ENCODE assay signal across 27 mouse cellular contexts in the genomic region with DNA sequence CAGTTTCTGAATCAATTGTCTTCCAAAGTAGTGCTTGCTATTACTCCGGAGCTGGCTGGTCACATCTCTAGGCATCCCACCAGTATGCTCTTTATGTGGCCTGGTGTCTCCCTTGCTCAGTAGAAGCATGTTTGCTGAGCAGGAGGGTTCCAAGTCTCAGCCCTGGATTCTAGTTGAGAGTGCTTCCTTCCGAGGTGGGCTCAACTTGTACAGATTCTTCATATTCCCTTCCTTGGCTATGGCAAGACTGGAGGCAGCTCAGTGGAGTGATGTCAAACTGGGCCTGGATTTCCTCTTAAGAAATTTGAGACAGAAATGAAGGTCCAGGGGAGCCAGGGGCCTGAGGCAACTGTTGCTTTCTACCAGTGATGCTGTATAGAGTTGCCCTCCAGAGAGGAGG.
"Had no signal": no experiment of that assay in that cellular context is flagged by ENCODE, and none has a peak within 500 bp of the region (broad histone marks: within the 10 kb centered on the region; RNA-seq: fewer than 3 reads in every experiment).

No protein-coding gene starts in this region.

- DNase-seq: left cerebral cortex, postnatal 4 days; liver; liver, embryonic 13.5 days; liver, postnatal 0 days; lung, adult 18-20 months; lung, adult 2 months; lung, embryonic 14.5 days; lung, postnatal 10 days; lung, postnatal 14 days; lung, postnatal 4 days; midbrain, embryonic 14.5 days had no signal

- H3K27ac ChIP-seq: limb, embryonic 10.5 days; limb, embryonic 12.5 days; limb, embryonic 13.5 days; limb, embryonic 15.5 days; liver, embryonic 12.5 days; liver, embryonic 13.5 days; liver, embryonic 14.5 days; liver, embryonic 15.5 days; lung, embryonic 15.5 days; macrophage; midbrain, embryonic 10.5 days; midbrain, embryonic 12.5 days; midbrain, embryonic 13.5 days; midbrain, embryonic 15.5 days; neural tube, embryonic 12.5 days had no signal

- H3K36me3 ChIP-seq: limb, embryonic 10.5 days; limb, embryonic 12.5 days; limb, embryonic 13.5 days; limb, embryonic 15.5 days; liver, embryonic 12.5 days; liver, embryonic 13.5 days; liver, embryonic 15.5 days; lung, embryonic 15.5 days; midbrain, embryonic 10.5 days; midbrain, embryonic 12.5 days; midbrain, embryonic 13.5 days; midbrain, embryonic 15.5 days; neural tube, embryonic 12.5 days had no signal

- H3K4me1 ChIP-seq: limb, embryonic 10.5 days; liver, embryonic 12.5 days; liver, embryonic 13.5 days; liver, embryonic 15.5 days; midbrain, embryonic 10.5 days; midbrain, embryonic 12.5 days; midbrain, embryonic 13.5 days; midbrain, embryonic 15.5 days; neural tube, embryonic 12.5 days had no signal

- H3K9me3 ChIP-seq: limb, embryonic 10.5 days; limb, embryonic 12.5 days; limb, embryonic 13.5 days; limb, embryonic 15.5 days; liver, embryonic 12.5 days; liver, embryonic 13.5 days; liver, embryonic 15.5 days; lung, embryonic 15.5 days; megakaryocyte, embryonic 14.5 days; midbrain, embryonic 10.5 days; midbrain, embryonic 12.5 days; midbrain, embryonic 13.5 days; midbrain, embryonic 15.5 days; neural tube, embryonic 12.5 days had no signal

- H3K4me3 ChIP-seq: limb, embryonic 10.5 days; limb, embryonic 12.5 days; limb, embryonic 13.5 days; limb, embryonic 15.5 days; liver, embryonic 12.5 days; liver, embryonic 13.5 days; liver, embryonic 15.5 days; lung, embryonic 15.5 days; megakaryocyte, embryonic 14.5 days; midbrain, embryonic 10.5 days; midbrain, embryonic 12.5 days; midbrain, embryonic 13.5 days; midbrain, embryonic 15.5 days; myocyte; neural tube, embryonic 12.5 days had no signal

- H3K27me3 ChIP-seq: limb, embryonic 12.5 days; limb, embryonic 13.5 days; limb, embryonic 15.5 days; liver, embryonic 12.5 days; liver, embryonic 13.5 days; liver, embryonic 15.5 days; lung, embryonic 15.5 days; megakaryocyte, embryonic 14.5 days; midbrain, embryonic 12.5 days; midbrain, embryonic 13.5 days; midbrain, embryonic 15.5 days; neural tube, embryonic 12.5 days had no signal
